Mouse (Mus musculus) liver, embryonic 14.5 days (tissue): Measurements from ENCODE around the gene Zfp454. TPM values are rescaled to one million over a fixed set of nuclear protein-coding genes. Genes with fewer than 3 reads are reported as not detected.

ENCODE experiments used
- ATAC-seq: fragments of 200-750 bp; cut with Nextera tagmentation; 2 replicates; pipeline ENCODE4 v1.8.0; 2017; ENCODE audit warnings: moderate number of reproducible peaks, mild to moderate bottlenecking, moderate library complexity; ENCODE audit not compliant: insufficient read depth
- DNase-seq, 3 experiments: peaks; one replicate each; pipeline ENCODE4 v3.0.0-alpha.2; 2012 to 2013; ENCODE audit warnings: low read depth in 3 of 3, low spot score in 3 of 3
- H3K27ac ChIP-seq: fragments of 300-500 bp; sonication (generic); 2 replicates; pipeline ENCODE4 v1.5.1; 2014; ENCODE audit warnings: moderate library complexity, mild to moderate bottlenecking, control low read depth, inconsistent platforms
- H3K27me3 ChIP-seq: fragments of 300-500 bp; sonication (generic); 2 replicates; pipeline ENCODE4 v1.6.1; 2014; ENCODE audit warnings: mild to moderate bottlenecking, low read length, moderate library complexity; ENCODE audit not compliant: control insufficient read depth, insufficient read depth
- H3K36me3 ChIP-seq: fragments of 300-500 bp; sonication (generic); replicated peaks from 2 replicates; pipeline ENCODE4 v1.6.1; 2014; ENCODE audit warnings: low read depth; ENCODE audit not compliant: control insufficient read depth, insufficient read depth
- H3K4me1 ChIP-seq, 2 experiments: fragments of 200-500 bp in 1 of 2; fragments of 300-500 bp in 1 of 2; sonication (generic) in 1 of 2; replicated peaks; 2 replicates each; pipeline ENCODE4 v1.6.1; 2012 to 2014; ENCODE audit warnings: antibody characterized with exemption in 1 of 2, inconsistent platforms in 1 of 2, low read length in 1 of 2; ENCODE audit not compliant: control insufficient read depth in 2 of 2, insufficient read depth in 2 of 2
- H3K4me2 ChIP-seq: fragments of 300-500 bp; sonication (generic); 2 replicates; pipeline ENCODE4 v1.6.1; 2014; ENCODE audit warnings: low read depth, mild to moderate bottlenecking, control low read depth, moderate library complexity
- H3K4me3 ChIP-seq, 2 experiments: fragments of 200-500 bp in 1 of 2; fragments of 300-500 bp in 1 of 2; sonication (generic) in 1 of 2; 2 replicates each; pipeline ENCODE4 v1.5.1; 2012 to 2014; ENCODE audit warnings: low read depth in 2 of 2, low read length in 2 of 2, mild to moderate bottlenecking in 2 of 2, control low read depth in 1 of 2, inconsistent platforms in 1 of 2, moderate library complexity in 1 of 2; ENCODE audit not compliant: insufficient read depth in 1 of 2
- H3K9ac ChIP-seq: fragments of 300-500 bp; sonication (generic); replicated peaks from 2 replicates; pipeline ENCODE4 v1.6.1; 2014; ENCODE audit warnings: mild to moderate bottlenecking, control low read depth, moderate library complexity
- H3K9me3 ChIP-seq: fragments of 300-500 bp; sonication (generic); 2 replicates; pipeline ENCODE4 v1.6.1; 2016; ENCODE audit warnings: low read length, mixed read lengths; ENCODE audit not compliant: control insufficient read depth
- CTCF ChIP-seq: IDR thresholded peaks from 2 replicates; pipeline ENCODE4 v1.5.1; 2016; ENCODE audit warnings: antibody characterized with exemption, low read depth, control low read depth
- EP300 ChIP-seq: IDR thresholded peaks from 2 replicates; pipeline ENCODE4 v1.6.1; 2016; ENCODE audit warnings: antibody characterized with exemption, low read depth
- WGBS: fragments of 180-500 bp; shearing (Covaris S2); extraction: QIAGEN DNeasy Blood & Tissue Kit; methylation state at CpG from one replicate; pipeline ENCODE4 v1.1.7; 2014; ENCODE audit not compliant: insufficient replicate concordance; 5-methylcytosine and 5-hydroxymethylcytosine counted together
- polyA plus RNA-seq, 2 experiments: library from polyadenylated mRNA; depleted of rRNA in 1 of 2; stranded (reverse) in 1 of 2; unstranded in 1 of 2; fragments of >200 nt; fragmentation: Nextera tagmentation in 1 of 2; extraction: Ambion mirVana in 1 of 2; gene quantifications; 2 replicates each; pipeline versions ENCODE4 v1.2.1 to v1.2.3; 2012 to 2014

The Zfp454 gene
- polyA plus RNA-seq, 2 experiments = 0.22 to 0.26 TPM

- ATAC-seq (no peak), DNase-seq (no peak)
- Histone ChIP-seq H3K36me3 (no peaks in the 10 kb centered on the region), H3K9me3 (no peaks in the 10 kb centered on the region), H3K4me3 (no peak overlapping the region), H3K9ac (no peak overlapping the region), H3K27ac (no peak overlapping the region), H3K4me1 (no peaks in the 10 kb centered on the region), H3K27me3 (no peaks in the 10 kb centered on the region), H3K4me2 (no peak overlapping the region)
- 28% methylated on average over 2 of the region's 2 CpGs for WGBS
- TF ChIP-seq CTCF = no peak
- TF ChIP-seq EP300 = no peak
Measured at GRCm38 (mm10) chr11:50892441-50892840, 5.0 kb upstream of the Zfp454 start.

GRCm38 (mm10) chr11:50886933-50887293 is 538 bp downstream of the Zfp454 start:
- Histone ChIP-seq H3K27me3 (no peaks in the 10 kb centered on the region), H3K4me2 (peak overlapping the region; percentile 37), H3K4me1 (0 out of 4 replicates have a peak, but pooled peaks cover 0 to 4% of the 10 kb centered on the region in 2 experiments), H3K4me3 (peak overlapping the region; percentile 19 to 33), H3K27ac (no peak overlapping the region), H3K9ac (no peak overlapping the region), H3K9me3 (no peaks in the 10 kb centered on the region), H3K36me3 (no peaks in the 10 kb centered on the region)
- TF ChIP-seq EP300 = no peak
- TF ChIP-seq CTCF = no peak
- 22% methylated on average over 10 of the region's 10 CpGs for WGBS
- ATAC-seq (no peak), DNase-seq (no peak)

GRCm38 (mm10) chr11:50886231-50886932 is 1.1 kb downstream of the Zfp454 start:
- Histone ChIP-seq H3K27me3 (no peaks in the 10 kb centered on the region), H3K36me3 (no peaks in the 10 kb centered on the region), H3K9me3 (no peaks in the 10 kb centered on the region), H3K4me1 (0 out of 4 replicates have a peak, but pooled peaks cover 0 to 4% of the 10 kb centered on the region in 2 experiments), H3K27ac (no peak overlapping the region), H3K4me2 (no peak overlapping the region), H3K4me3 (no peak overlapping the region), H3K9ac (no peak overlapping the region)
- no peak for DNase-seq
- WGBS = 44% methylated on average over 8 of the region's 8 CpGs
- ATAC-seq = no peak
- TF ChIP-seq CTCF = no peak
- TF ChIP-seq EP300 = no peak

GRCm38 (mm10) chr11:50883756-50884155 is 3.7 kb downstream of the Zfp454 start:
- no peak overlapping the region for H3K4me3 ChIP-seq
- H3K9ac ChIP-seq = no peak overlapping the region
- H3K4me1 ChIP-seq = 0 out of 4 replicates have a peak, but pooled peaks cover 0 to 4% of the 10 kb centered on the region in 2 experiments
- H3K9me3 ChIP-seq = no peaks in the 10 kb centered on the region
- H3K4me2 ChIP-seq = no peak overlapping the region
- WGBS = 47% methylated on average over 3 of the region's 3 CpGs
- no peak overlapping the region for H3K27ac ChIP-seq
- H3K27me3 ChIP-seq = no peaks in the 10 kb centered on the region
- no peak for DNase-seq
- TF ChIP-seq EP300 = no peak
- no peak for TF ChIP-seq CTCF
- no peaks in the 10 kb centered on the region for H3K36me3 ChIP-seq
- ATAC-seq = no peak

GRCm38 (mm10) chr11:50878641-50879040 is 8.8 kb downstream of the Zfp454 start:
- Histone ChIP-seq H3K4me1 (no peaks in the 10 kb centered on the region), H3K4me2 (no peak overlapping the region), H3K4me3 (no peak overlapping the region), H3K27me3 (no peaks in the 10 kb centered on the region), H3K9ac (no peak overlapping the region), H3K27ac (no peak overlapping the region), H3K9me3 (no peaks in the 10 kb centered on the region), H3K36me3 (no peaks in the 10 kb centered on the region)
- 73% methylated on average over 3 of the region's 3 CpGs for WGBS
- ATAC-seq (no peak), DNase-seq (no peak)
- TF ChIP-seq EP300 = no peak
- TF ChIP-seq CTCF = no peak
